Mouse (Mus musculus) cortical plate, adult 2 months (tissue): ENCODE measurements around the gene Nop10.

Experiments used
- CTCF ChIP-seq: fragments of 200-500 bp; IDR thresholded peaks from 2 replicates; pipeline ENCODE4 v1.5.1; 2011; ENCODE audit warnings: mild to moderate bottlenecking, control low read depth, low read length; ENCODE audit not compliant: insufficient read depth; ENCODE audit errors: extremely low read depth
- POLR2A ChIP-seq: fragments of 200-500 bp; IDR thresholded peaks from 2 replicates; pipeline ENCODE4 v1.6.1; 2011; ENCODE audit warnings: mild to moderate bottlenecking, low read length, control low read depth; ENCODE audit not compliant: insufficient read depth; ENCODE audit errors: extremely low read depth

GRCm38 (mm10) chr2:112292823-112293222, 31.1 kb downstream of the Nop10 start:
- TF ChIP-seq CTCF = no peak
- TF ChIP-seq POLR2A = no peak
